Comparison of ENCODE assay signal across 14 mouse cellular contexts in the genomic region with DNA sequence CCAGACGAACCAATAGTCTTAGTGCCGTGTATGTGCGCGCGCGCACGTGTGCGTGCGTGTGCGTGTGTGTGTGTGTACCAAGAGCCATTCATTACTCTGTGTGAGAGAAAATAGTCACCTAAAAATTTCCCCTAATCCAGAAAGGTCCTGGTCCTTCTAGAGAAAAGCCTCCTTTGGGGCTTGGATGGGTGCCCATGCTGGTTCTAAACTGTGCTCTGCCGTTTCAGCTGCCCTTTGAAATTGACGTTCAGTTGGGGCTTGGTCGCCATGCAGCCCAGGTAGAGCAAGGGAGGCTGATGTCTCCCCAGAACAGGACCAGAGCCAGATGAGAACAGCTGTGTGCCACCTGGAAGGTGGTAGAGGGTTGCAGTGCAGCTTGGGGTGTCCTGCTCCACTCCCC. TPM values are rescaled to one million over a fixed set of nuclear protein-coding genes. Genes with fewer than 3 reads are reported as not detected.
"Had no signal": no experiment of that assay in that cellular context is flagged by ENCODE, and none has a peak within 500 bp of the region (broad histone marks: within the 10 kb centered on the region; RNA-seq: fewer than 3 reads in every experiment).

No protein-coding gene starts in this region.

- H3K9ac ChIP-seq: lung, embryonic 14.5 days; midbrain, embryonic 12.5 days; neural tube, embryonic 13.5 days; neural tube, embryonic 15.5 days had no signal

- H3K27me3 ChIP-seq: neural tube, embryonic 13.5 days; neural tube, embryonic 15.5 days had no signal

- H3K4me2 ChIP-seq: lung, embryonic 14.5 days; midbrain, embryonic 12.5 days; neural tube, embryonic 13.5 days; neural tube, embryonic 15.5 days had no signal

- H3K4me3 ChIP-seq: midbrain, embryonic 10.5 days; midbrain, embryonic 12.5 days; myocyte; neural tube, embryonic 13.5 days; neural tube, embryonic 15.5 days had no signal

- H3K9me3 ChIP-seq: midbrain, embryonic 10.5 days; midbrain, embryonic 12.5 days; neural tube, embryonic 13.5 days; neural tube, embryonic 15.5 days had no signal

- DNase-seq: lung, adult 18-20 months; lung, embryonic 14.5 days; lung, postnatal 10 days; lung, postnatal 4 days; midbrain, embryonic 14.5 days; right cerebral cortex, postnatal 14 days; thymus, adult 18-20 months; thymus, postnatal 14 days; thymus, postnatal 36 days had no signal

- H3K36me3 ChIP-seq: midbrain, embryonic 10.5 days; midbrain, embryonic 12.5 days; neural tube, embryonic 13.5 days; neural tube, embryonic 15.5 days had no signal

- H3K27ac ChIP-seq: midbrain, embryonic 10.5 days; midbrain, embryonic 12.5 days; neural tube, embryonic 13.5 days; neural tube, embryonic 15.5 days had no signal

RNA-seq across cellular contexts. Expression of gene Mpped1, which starts 17.8 kb away (rescaled TPM):
- polyA plus RNA-seq: myocyte had no signal

RNA-seq across cellular contexts. Expression of gene Scube1, which starts 36.7 kb away (rescaled TPM):
- polyA plus RNA-seq: myocyte had no signal
